Mouse (Mus musculus) limb, embryonic 15.5 days (tissue): ENCODE measurements around the gene Anxa5. TPM values are rescaled to one million over a fixed set of nuclear protein-coding genes. Genes with fewer than 3 reads are reported as not detected.

Experiments used
- ATAC-seq: fragments of 200-750 bp; cut with Nextera tagmentation; 2 replicates; pipeline ENCODE4 v1.8.0; 2017; ENCODE audit warnings: low read depth, moderate TSS enrichment; ENCODE audit not compliant: insufficient number of reproducible peaks, low FRiP score, low TSS enrichment
- H3K27ac ChIP-seq: fragments of 300-500 bp; sonication (generic); 2 replicates; pipeline ENCODE4 v1.5.1; 2015; ENCODE audit warnings: moderate library complexity, mild to moderate bottlenecking, inconsistent platforms
- H3K27me3 ChIP-seq: fragments of 300-500 bp; sonication (generic); 2 replicates; pipeline ENCODE4 v1.6.1; 2015; ENCODE audit warnings: inconsistent platforms
- H3K36me3 ChIP-seq: fragments of 300-500 bp; sonication (generic); 2 replicates; pipeline ENCODE4 v1.6.1; 2015; ENCODE audit warnings: inconsistent platforms
- H3K4me1 ChIP-seq: fragments of 300-500 bp; sonication (generic); 2 replicates; pipeline ENCODE4 v1.6.1; 2015; ENCODE audit warnings: inconsistent platforms
- H3K4me2 ChIP-seq: fragments of 300-500 bp; sonication (generic); 2 replicates; pipeline ENCODE4 v1.6.1; 2015; ENCODE audit warnings: mild to moderate bottlenecking, inconsistent platforms
- H3K4me3 ChIP-seq: fragments of 300-500 bp; sonication (generic); 2 replicates; pipeline ENCODE4 v1.5.1; 2015; ENCODE audit warnings: mild to moderate bottlenecking, inconsistent platforms
- H3K9ac ChIP-seq: fragments of 300-500 bp; sonication (generic); 2 replicates; pipeline ENCODE4 v1.6.1; 2015; ENCODE audit warnings: inconsistent platforms
- H3K9me3 ChIP-seq: fragments of 300-500 bp; sonication (generic); 2 replicates; pipeline ENCODE4 v1.6.1; 2016; ENCODE audit warnings: inconsistent platforms
- WGBS: fragments of 180-500 bp; shearing (Covaris S2); methylation state at CpG from one replicate; pipeline ENCODE4 v1.1.7; 2015; 5-methylcytosine and 5-hydroxymethylcytosine counted together
- polyA plus RNA-seq: library from polyadenylated mRNA; unstranded; fragments of >200 nt; fragmentation: Nextera tagmentation; extraction: Ambion mirVana; gene quantifications from 2 replicates; pipeline ENCODE4 v1.2.1, GENCODE M21; 2015

Anxa5 gene
- polyA plus RNA-seq, 1 experiment from 2014 or later: 540 TPM

DNA sequence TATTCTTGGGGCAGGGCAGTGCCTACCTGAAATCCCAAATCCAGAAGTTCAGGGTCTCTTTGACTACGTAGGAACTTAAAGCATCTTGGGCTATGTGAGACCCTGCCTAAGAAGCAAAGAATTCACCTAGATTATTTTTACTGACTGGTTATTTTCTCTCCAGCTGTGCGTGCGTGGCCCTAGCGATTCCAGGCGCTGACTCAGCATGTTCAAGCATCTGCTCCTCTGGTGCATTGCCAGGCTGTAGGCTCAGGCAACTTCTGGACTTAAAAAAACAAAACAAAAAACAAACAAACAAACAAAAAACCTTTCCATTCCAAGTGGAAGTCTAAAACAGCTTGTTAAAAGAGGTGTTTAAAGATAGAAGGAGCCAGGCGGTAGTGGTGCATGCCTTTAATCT is 22.5 kb upstream of the Anxa5 start:
- Histone ChIP-seq H3K4me2 (no peak overlapping the region), H3K9ac (no peak overlapping the region), H3K4me3 (no peak overlapping the region), H3K27ac (no peak overlapping the region), H3K36me3 (no peaks in the 10 kb centered on the region), H3K9me3 (no peaks in the 10 kb centered on the region), H3K27me3 (no peaks in the 10 kb centered on the region), H3K4me1 (peaks cover 13% of the 10 kb centered on the region; the same call in 1 of the 2 replicates)
- WGBS: 73% methylated on average over 6 of the region's 6 CpGs
- no peak for ATAC-seq

DNA sequence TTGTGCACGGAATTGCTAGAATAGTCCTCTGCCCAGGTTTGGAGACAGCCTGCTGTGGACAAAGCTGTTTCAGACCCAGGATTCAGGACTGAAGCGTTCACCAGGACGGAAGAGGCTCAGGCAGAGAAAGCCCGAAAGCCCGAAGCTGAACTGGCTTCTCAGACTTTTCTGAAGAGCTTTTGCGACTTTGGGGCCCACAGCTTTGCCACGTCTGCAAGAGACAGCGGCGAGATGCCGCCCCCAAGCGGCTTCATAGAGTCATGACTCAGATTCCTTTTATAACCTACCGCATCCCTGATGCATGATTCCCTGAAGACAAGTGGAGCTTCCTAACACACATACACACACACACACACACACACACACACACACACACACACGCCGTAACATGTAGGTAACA is 21.1 kb upstream of the Anxa5 start:
- H3K4me2 ChIP-seq: 0 out of 2 replicates have a peak overlapping the region, but pooled peaks have one; percentile 17
- H3K27ac ChIP-seq: peak overlapping the region; percentile 68; the same call in 1 of the 2 replicates
- no peak overlapping the region for H3K9ac ChIP-seq
- peaks cover 13% of the 10 kb centered on the region; the same call in 1 of the 2 replicates for H3K4me1 ChIP-seq
- H3K27me3 ChIP-seq: no peaks in the 10 kb centered on the region
- H3K4me3 ChIP-seq: no peak overlapping the region
- WGBS: 17% methylated on average over 14 of the region's 14 CpGs
- no peaks in the 10 kb centered on the region for H3K9me3 ChIP-seq
- ATAC-seq: no peak
- no peaks in the 10 kb centered on the region for H3K36me3 ChIP-seq

DNA sequence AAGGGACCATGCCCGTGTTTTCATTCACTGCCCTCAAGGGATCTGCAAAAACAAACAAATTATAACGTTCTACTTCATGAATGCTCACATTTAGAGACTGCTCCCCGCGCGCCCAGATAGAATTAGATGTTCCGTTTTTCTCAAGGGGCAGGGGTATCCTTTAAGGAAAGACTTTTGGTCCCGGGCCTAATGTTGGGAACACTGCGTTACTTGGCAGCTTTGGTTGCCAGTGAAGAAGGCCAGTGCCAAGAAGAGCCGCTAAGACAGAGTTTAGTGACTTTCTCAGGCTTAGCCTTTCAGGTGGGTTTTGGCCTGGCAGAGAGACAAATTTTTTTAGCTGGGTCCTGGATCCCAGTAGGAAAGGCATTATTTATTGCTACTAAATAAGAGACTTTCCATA is 20.6 kb upstream of the Anxa5 start:
- no peak for ATAC-seq
- WGBS: 68% methylated on average over 9 of the region's 9 CpGs
- 0 out of 2 replicates have a peak overlapping the region, but pooled peaks have one; percentile 68 for H3K27ac ChIP-seq
- H3K27me3 ChIP-seq: no peaks in the 10 kb centered on the region
- no peaks in the 10 kb centered on the region for H3K36me3 ChIP-seq
- H3K4me1 ChIP-seq: peaks cover 13% of the 10 kb centered on the region; the same call in 1 of the 2 replicates
- H3K4me3 ChIP-seq: no peak overlapping the region
- H3K4me2 ChIP-seq: 0 out of 2 replicates have a peak overlapping the region, but pooled peaks have one; percentile 17
- no peak overlapping the region for H3K9ac ChIP-seq
- no peaks in the 10 kb centered on the region for H3K9me3 ChIP-seq

DNA sequence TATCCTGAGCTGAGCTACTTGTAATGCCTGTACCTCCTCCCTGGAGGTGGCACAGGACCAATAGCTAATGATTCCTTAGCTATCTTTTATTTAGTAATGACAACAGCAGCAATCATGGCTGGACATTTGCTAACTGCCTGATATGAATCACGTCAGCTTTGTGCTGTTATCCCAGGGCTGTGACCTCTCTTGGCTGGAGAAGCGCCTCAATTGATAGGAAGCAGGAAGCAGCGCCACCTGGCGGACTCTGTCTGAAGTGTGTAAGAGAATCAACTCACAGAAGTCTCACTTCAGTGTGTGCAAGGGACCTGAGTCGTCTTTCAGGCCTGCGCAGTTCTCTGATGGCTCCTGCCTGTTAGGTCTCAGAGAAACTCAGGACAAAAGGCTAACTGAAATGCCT is 19.7 kb upstream of the Anxa5 start:
- 11% methylated on average over 6 of the region's 6 CpGs for WGBS
- no peak overlapping the region for H3K4me3 ChIP-seq
- no peak overlapping the region for H3K9ac ChIP-seq
- no peaks in the 10 kb centered on the region for H3K9me3 ChIP-seq
- no peak overlapping the region for H3K27ac ChIP-seq
- no peak for ATAC-seq
- no peaks in the 10 kb centered on the region for H3K36me3 ChIP-seq
- H3K27me3 ChIP-seq: no peaks in the 10 kb centered on the region
- no peak overlapping the region for H3K4me2 ChIP-seq
- H3K4me1 ChIP-seq: peaks cover 13% of the 10 kb centered on the region; the same call in 1 of the 2 replicates

DNA sequence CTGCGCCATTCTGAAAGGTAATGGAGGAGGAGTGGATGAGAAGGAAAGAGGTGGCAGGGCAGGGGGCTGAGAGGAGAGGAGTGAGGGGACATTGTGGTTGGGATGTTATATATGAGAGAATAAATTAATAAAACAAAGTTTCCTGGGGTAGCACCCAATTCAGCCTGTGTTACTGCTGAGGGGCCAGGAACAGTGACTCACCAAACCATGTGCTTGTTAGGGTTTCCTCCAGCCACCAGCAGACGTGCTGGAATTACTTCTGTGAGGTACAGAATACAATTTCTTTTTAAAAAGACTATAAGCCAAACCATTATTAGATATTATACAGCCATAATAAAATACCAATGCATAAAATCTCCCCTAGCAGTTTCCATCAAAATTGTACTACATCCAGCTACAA is 18.9 kb upstream of the Anxa5 start:
- Histone ChIP-seq H3K4me3 (no peak overlapping the region), H3K27ac (no peak overlapping the region), H3K36me3 (no peaks in the 10 kb centered on the region), H3K4me2 (no peak overlapping the region), H3K9me3 (no peaks in the 10 kb centered on the region), H3K9ac (no peak overlapping the region), H3K4me1 (peaks cover 13% of the 10 kb centered on the region; the same call in 1 of the 2 replicates), H3K27me3 (no peaks in the 10 kb centered on the region)
- 60% methylated on average over 2 of the region's 2 CpGs for WGBS
- ATAC-seq: no peak

DNA sequence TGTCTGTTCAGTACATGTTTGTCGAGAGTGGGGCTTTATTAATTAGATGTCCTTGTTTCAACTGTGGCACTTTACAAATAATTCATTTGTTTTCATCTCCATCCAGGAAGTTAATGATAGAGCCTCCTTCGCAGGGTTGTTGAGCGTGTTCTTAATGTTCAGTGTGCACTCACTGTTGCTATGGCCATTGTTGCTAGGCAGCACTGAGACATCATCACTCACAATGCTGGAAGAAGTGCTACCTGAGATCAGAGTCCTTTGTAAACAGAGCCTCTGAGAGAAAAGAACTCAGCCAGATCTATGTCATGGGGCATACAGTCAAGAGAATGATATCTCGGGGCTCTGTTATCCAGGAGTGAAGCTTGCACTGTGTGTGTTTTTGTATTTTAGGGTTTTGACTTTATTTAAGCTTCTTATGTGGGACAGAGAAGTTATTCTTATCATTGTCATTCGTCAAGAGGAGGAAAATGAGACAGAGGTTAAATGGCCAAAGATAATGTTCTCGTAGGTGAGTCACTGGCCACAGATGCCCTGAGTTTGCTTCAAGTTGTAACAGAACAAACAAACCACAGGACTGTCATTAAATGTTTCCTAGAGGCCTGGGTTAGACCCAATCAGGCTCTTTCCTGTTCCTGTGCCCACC is 18.1 kb upstream of the Anxa5 start:
- no peak overlapping the region for H3K27ac ChIP-seq
- H3K9me3 ChIP-seq: no peaks in the 10 kb centered on the region
- ATAC-seq: no peak
- H3K4me2 ChIP-seq: no peak overlapping the region
- no peak overlapping the region for H3K4me3 ChIP-seq
- WGBS: 75% methylated on average over 6 of the region's 6 CpGs
- H3K36me3 ChIP-seq: no peaks in the 10 kb centered on the region
- H3K4me1 ChIP-seq: peaks cover 13% of the 10 kb centered on the region; the same call in 1 of the 2 replicates
- H3K9ac ChIP-seq: no peak overlapping the region
- no peaks in the 10 kb centered on the region for H3K27me3 ChIP-seq

DNA sequence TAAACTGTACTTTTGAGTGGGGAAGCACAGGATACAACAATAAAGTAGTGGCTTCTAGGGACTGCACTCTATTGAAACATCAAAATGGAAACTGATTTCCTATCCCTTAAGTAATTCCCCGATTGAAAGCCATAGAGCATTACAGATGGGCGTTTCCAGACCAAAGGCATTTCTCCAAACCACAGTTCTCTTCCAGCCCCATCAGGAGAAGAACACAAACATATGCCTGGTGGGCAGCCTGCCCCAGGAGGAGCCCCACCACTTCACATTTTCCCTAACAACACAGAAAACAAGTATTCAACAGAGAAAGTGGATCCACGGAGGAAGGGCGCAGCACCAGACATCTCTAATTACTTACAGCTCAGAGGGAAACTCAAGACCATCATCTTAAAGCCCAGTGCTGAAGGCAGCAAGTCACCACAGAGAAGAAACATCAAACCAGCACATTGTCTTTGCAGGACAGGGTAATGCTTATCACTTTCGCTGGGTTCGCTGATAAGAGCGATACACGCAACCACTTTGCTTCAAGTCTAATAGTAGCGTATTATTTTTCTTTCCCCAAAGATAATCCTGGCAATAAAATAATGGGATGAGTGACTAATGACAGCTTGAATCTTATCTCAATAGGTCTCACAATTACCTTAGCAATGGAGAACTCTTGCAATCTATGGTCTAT is 17.2 kb upstream of the Anxa5 start:
- no peak for ATAC-seq
- WGBS: 75% methylated on average over 9 of the region's 9 CpGs
- Histone ChIP-seq H3K4me1 (peaks cover 13% of the 10 kb centered on the region; the same call in 1 of the 2 replicates), H3K9me3 (no peaks in the 10 kb centered on the region), H3K9ac (no peak overlapping the region), H3K36me3 (no peaks in the 10 kb centered on the region), H3K4me2 (no peak overlapping the region), H3K4me3 (no peak overlapping the region), H3K27me3 (no peaks in the 10 kb centered on the region), H3K27ac (no peak overlapping the region)

DNA sequence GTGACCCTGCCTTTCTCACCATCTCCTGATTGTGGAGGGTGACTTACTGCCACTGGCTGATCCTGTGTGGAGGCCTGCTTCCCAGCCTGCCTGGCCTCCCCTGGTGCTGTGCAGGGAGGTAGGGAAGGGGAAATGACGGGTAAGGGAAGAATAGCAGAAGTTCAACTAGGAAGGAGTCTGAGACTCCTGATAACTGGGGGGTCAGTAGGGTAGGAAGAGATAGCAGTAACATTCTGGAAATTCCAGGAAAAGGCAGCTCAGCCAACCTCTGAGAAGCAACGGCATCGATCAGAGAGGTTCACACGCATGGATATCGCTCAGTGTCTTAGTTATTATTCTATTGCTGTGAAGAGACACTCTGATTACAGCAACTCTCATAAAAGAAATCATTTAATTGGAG is 15.8 kb upstream of the Anxa5 start:
- no peak overlapping the region for H3K9ac ChIP-seq
- 89% methylated on average over 5 of the region's 5 CpGs for WGBS
- no peak overlapping the region for H3K4me3 ChIP-seq
- no peak overlapping the region for H3K27ac ChIP-seq
- ATAC-seq: no peak
- peaks cover 11% of the 10 kb centered on the region; the same call in 1 of the 2 replicates for H3K4me1 ChIP-seq
- H3K27me3 ChIP-seq: no peaks in the 10 kb centered on the region
- no peak overlapping the region for H3K4me2 ChIP-seq
- H3K36me3 ChIP-seq: no peaks in the 10 kb centered on the region
- H3K9me3 ChIP-seq: no peaks in the 10 kb centered on the region

DNA sequence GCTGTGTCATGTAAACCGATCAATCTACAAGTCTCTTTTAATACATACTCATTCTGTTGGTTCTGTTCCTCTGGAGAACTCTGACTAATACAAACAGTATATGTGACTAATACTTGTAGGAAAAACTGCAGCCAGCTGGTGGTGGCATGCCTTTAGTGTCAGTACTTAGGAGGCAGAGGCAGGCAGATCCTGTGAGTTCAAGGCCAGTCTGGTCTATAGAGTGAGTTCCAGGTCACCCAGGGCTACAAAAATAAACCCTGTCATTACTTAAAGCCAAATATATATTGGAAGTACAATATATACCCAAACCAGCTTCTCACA is 13.9 kb upstream of the Anxa5 start:
- Histone ChIP-seq H3K27ac (no peak overlapping the region), H3K4me3 (no peak overlapping the region), H3K36me3 (no peaks in the 10 kb centered on the region), H3K4me1 (0 out of 2 replicates have a peak, but pooled peaks cover 2% of the 10 kb centered on the region), H3K4me2 (no peak overlapping the region), H3K9me3 (no peaks in the 10 kb centered on the region), H3K27me3 (no peaks in the 10 kb centered on the region), H3K9ac (no peak overlapping the region)
- WGBS: 91% methylated on average over 1 of the region's 1 CpGs
- ATAC-seq: no peak

DNA sequence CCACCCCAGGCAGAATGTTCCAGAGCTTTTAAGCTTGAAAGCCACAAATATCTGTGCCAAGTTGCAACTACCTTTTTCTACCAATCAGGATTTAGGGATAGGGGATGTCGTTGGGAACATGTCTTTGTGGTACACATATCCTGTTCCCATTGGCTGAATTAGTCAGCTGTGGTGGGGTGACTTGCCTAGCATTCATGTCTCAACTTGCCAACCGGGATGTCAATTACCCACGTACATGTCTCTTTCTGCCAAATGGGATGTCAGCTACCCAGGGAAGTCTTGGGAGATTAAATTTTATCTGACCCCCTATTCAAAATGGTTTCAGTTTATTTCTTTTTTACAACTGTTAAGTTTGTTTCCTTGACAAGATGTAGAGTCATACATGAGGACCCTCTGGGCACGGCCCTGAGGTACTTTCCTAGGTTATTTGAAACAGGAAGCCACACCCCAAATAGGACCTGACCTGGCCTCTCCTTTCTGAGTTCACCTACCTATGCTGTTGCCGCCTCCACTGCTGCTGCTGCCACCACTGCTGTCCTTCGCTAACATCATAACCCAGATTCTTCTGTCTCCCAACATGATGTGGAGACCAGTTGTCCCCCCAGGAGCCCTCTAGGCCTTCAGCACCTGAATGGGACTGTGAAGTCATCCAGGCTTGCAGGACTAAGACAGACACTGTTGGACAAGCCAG is 13.3 kb upstream of the Anxa5 start:
- Histone ChIP-seq H3K4me3 (no peak overlapping the region), H3K36me3 (no peaks in the 10 kb centered on the region), H3K4me2 (no peak overlapping the region), H3K9me3 (no peaks in the 10 kb centered on the region), H3K4me1 (peaks cover 6% of the 10 kb centered on the region; the same call in 1 of the 2 replicates), H3K27me3 (no peaks in the 10 kb centered on the region), H3K9ac (no peak overlapping the region), H3K27ac (no peak overlapping the region)
- no peak for ATAC-seq
- WGBS: 81% methylated on average over 6 of the region's 6 CpGs

DNA sequence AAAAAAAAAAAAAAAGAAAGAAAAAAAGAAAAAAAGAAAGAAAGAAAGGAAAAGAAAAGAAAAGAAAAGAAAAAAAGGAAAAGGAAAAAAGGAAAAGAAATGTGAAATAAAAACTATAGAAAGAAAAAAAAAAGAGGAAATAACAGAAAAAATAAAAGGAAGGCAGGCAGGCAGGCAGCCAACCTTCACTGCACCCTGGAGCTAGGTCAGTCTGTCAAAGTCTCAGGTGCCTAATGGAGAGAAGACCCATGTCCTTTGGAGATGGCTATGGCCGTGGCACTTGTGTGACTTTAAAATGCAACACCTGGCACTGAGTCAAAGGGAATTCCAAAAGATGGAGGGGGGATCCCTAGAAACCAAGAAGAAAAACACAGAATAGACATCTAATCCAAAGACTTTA is 12.7 kb upstream of the Anxa5 start:
- Histone ChIP-seq H3K27ac (no peak overlapping the region), H3K4me2 (no peak overlapping the region), H3K27me3 (no peaks in the 10 kb centered on the region), H3K4me3 (no peak overlapping the region), H3K4me1 (peaks cover 7% of the 10 kb centered on the region; the same call in 1 of the 2 replicates), H3K9ac (no peak overlapping the region), H3K9me3 (no peaks in the 10 kb centered on the region), H3K36me3 (no peaks in the 10 kb centered on the region)
- ATAC-seq: no peak
- WGBS: 62% methylated on average over 1 of the region's 1 CpGs

DNA sequence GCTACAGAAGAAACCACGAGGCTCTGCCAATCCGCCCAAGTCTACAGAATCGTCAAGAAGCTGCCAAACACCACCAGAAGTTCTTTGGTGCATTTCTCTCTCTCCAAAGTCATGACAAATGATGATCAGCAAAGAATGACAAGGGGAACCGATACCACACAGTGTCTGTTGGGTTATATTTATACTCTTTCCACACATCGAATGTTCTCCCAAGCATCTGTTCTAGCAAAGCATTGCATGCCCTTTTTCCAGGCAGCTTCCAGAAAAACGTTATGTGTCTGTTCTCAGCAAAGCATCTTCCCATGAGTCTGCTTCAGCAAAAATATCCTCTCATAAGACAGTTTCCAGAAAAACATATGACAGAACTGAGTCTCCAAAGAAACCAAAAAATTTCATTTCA is 11.2 kb upstream of the Anxa5 start:
- H3K4me2 ChIP-seq: no peak overlapping the region
- no peak overlapping the region for H3K9ac ChIP-seq
- no peaks in the 10 kb centered on the region for H3K9me3 ChIP-seq
- peaks cover 12% of the 10 kb centered on the region for H3K4me1 ChIP-seq
- no peak overlapping the region for H3K27ac ChIP-seq
- WGBS: 85% methylated on average over 6 of the region's 6 CpGs
- no peaks in the 10 kb centered on the region for H3K36me3 ChIP-seq
- H3K4me3 ChIP-seq: no peak overlapping the region
- ATAC-seq: no peak
- H3K27me3 ChIP-seq: no peaks in the 10 kb centered on the region
